Mouse (Mus musculus) lung, adult 2 months (tissue): ENCODE measurements at regions not wholly inside any gene's neighbourhood (a gene's known extent, or its start where the extent isn't known, plus 50 kb on each side); places are given as distances from the start of the nearest gene placed in this dataset.

Experiments used
- DNase-seq: peaks from one replicate; pipeline ENCODE4 v3.0.0; 2022
- H3K4me1 ChIP-seq: fragments of 200-500 bp; 2 replicates; pipeline ENCODE4 v1.6.1; 2011; ENCODE audit warnings: low read length; ENCODE audit not compliant: control insufficient read depth, insufficient read depth
- H3K4me3 ChIP-seq: fragments of 200-500 bp; replicated peaks from 2 replicates; pipeline ENCODE3; 2011; ENCODE audit warnings: low read depth, mild to moderate bottlenecking, control low read depth, low read length; ENCODE audit errors: extremely low read depth
- CTCF ChIP-seq: fragments of 200-500 bp; IDR thresholded peaks from 2 replicates; pipeline ENCODE4 v1.5.1; 2011; ENCODE audit warnings: mild to moderate bottlenecking, low read length, control low read depth; ENCODE audit not compliant: insufficient read depth
- POLR2A ChIP-seq: fragments of 200-500 bp; IDR thresholded peaks from 2 replicates; pipeline ENCODE4 v1.6.1; 2011; ENCODE audit warnings: low read depth, mild to moderate bottlenecking, control low read depth, low read length, borderline replicate concordance; ENCODE audit errors: extremely low read depth
- WGBS: fragments of 180-500 bp; shearing (Covaris S2); methylation state at CpG from one replicate; pipeline ENCODE4 v1.1.7; 2018; 5-methylcytosine and 5-hydroxymethylcytosine counted together

DNA sequence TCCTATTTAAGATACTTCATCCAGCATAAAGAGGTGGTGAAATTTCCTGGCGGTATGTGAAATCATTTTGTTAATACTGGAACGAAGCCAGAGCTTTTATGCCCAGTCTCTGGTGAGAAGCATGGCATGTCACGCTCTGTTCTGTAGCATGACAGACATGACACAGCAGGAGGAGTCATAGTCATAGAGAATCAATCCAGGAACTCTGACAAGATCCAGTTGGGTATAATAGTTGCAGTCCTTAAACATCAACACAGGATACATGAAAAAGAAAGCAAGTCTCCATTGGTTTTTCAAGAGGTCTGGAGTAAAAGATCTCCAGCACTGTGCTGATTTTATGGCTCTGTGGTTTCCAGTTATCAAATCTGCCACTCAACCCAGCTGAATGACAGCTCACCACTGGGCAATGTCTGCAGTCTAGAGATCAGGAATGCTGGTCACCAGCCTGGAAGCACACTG, 320.1 kb upstream of the Adgrl4 start:
- 50% methylated on average over 3 of the region's 3 CpGs for WGBS
- H3K4me1 ChIP-seq, result no peaks in the 10 kb centered on the region
- TF ChIP-seq POLR2A, result no peak
- TF ChIP-seq CTCF, result no peak
- no peak for DNase-seq
- H3K4me3 ChIP-seq, result no peak overlapping the region

- 73% methylated on average over 5 of the region's 5 CpGs for whole genome bisulfite sequencing
Measured at GRCm38 (mm10) chr3:151124131-151124530, 313.6 kb upstream of the Adgrl4 start.

GRCm38 (mm10) chr3:151146889-151147288, 290.8 kb upstream of the Adgrl4 start:
- no peaks in the 10 kb centered on the region for H3K4me1 ChIP-seq
- no peak for DNase-seq
- no peak for TF ChIP-seq CTCF
- no peak for TF ChIP-seq POLR2A
- no peak overlapping the region for H3K4me3 ChIP-seq
- 80% methylated on average over 2 of the region's 2 CpGs for WGBS

More at GRCm38 (mm10) chr3:151124131-151124530, 313.6 kb upstream of the Adgrl4 start:
- TF ChIP-seq POLR2A, result no peak
- no peak for TF ChIP-seq CTCF
- no peak for DNase-seq
- H3K4me3 ChIP-seq, result no peak overlapping the region
- no peaks in the 10 kb centered on the region for H3K4me1 ChIP-seq

DNA sequence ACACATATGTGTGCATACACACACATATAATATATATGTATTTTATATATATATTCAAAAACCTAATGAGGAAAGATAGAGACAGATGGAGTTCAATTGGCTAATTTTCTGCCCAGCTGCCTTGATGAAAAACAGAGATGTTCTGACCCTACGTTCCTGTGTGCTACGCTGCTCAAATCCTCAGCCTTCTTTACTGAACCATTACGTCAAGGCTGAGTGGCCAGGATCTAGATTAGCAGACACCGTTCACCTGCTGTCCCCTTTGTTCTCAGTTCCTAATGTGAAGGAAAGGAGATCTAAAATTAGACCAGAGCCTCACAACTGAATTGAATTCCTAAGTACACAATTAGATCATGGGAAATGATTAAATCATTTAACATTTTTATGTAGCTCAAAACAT, 284.3 kb upstream of the Adgrl4 start:
- H3K4me1 ChIP-seq, result no peaks in the 10 kb centered on the region
- H3K4me3 ChIP-seq, result no peak overlapping the region
- no peak for DNase-seq
- TF ChIP-seq CTCF (no peak), POLR2A (no peak)
- WGBS, result 35% methylated on average over 4 of the region's 4 CpGs

GRCm38 (mm10) chr3:151160516-151160915, 277.2 kb upstream of the Adgrl4 start:
- Histone ChIP-seq H3K4me1 (no peaks in the 10 kb centered on the region), H3K4me3 (no peak overlapping the region)
- 79% methylated on average over 1 of the region's 1 CpGs for WGBS
- TF ChIP-seq POLR2A (no peak), CTCF (no peak)
- DNase-seq, result no peak

- DNase-seq, result no peak
- TF ChIP-seq POLR2A, result no peak
- TF ChIP-seq CTCF, result no peak
- 58% methylated on average over 2 of the region's 2 CpGs for WGBS
- H3K4me3 ChIP-seq, result no peak overlapping the region
- H3K4me1 ChIP-seq, result no peaks in the 10 kb centered on the region
Measured at GRCm38 (mm10) chr3:151182132-151182531, 255.6 kb upstream of the Adgrl4 start.

GRCm38 (mm10) chr3:151192092-151192491, 245.6 kb upstream of the Adgrl4 start:
- Histone ChIP-seq H3K4me3 (no peak overlapping the region), H3K4me1 (no peaks in the 10 kb centered on the region)
- TF ChIP-seq POLR2A (no peak), CTCF (no peak)
- no peak for DNase-seq
- WGBS, result 66% methylated on average over 2 of the region's 2 CpGs

- H3K4me3 ChIP-seq, result no peak overlapping the region
- DNase-seq, result no peak
- WGBS, result 84% methylated on average over 4 of the region's 4 CpGs
- TF ChIP-seq POLR2A (no peak), CTCF (no peak)
- no peaks in the 10 kb centered on the region for H3K4me1 ChIP-seq
Measured at GRCm38 (mm10) chr3:151210978-151211377, 226.7 kb upstream of the Adgrl4 start.

DNA sequence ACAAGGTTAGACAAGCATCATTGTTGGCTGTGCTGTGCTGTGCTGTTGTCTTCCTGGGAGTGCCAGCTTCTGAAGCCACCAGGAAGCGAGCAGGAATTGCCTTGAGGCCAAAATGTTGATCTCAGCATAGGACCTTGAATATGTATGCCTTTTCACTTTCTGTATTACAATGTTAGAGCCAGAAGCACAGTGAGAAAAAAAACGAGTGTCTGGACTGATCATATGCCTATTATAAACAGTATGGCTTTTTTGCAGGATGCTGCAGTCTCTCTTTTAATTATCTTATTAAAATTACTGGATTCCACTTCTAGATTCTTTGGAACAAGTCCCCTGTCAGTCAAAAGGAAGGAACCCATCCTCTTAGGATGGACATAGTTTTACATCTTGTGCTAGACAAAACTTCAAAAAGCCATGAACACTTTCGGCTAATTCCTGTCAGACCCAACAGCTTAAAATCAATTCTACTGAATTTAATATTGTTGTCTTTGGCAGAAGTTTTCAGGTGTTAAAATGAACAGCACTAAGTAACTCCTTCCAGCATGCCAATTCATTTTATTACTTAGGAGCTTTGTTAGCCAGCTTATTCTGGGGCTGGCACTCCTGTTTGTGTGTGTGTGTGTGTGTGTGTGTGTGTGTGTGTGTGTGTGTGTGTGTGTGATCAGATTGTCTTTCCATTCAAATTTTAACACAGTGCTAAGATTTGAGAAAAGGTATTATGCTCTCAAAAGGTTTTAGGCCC, 220.8 kb upstream of the Adgrl4 start:
- Histone ChIP-seq H3K4me3 (no peak overlapping the region), H3K4me1 (no peaks in the 10 kb centered on the region)
- WGBS, result 64% methylated on average over 3 of the region's 3 CpGs
- DNase-seq, result no peak
- TF ChIP-seq POLR2A (no peak), CTCF (no peak)

DNA sequence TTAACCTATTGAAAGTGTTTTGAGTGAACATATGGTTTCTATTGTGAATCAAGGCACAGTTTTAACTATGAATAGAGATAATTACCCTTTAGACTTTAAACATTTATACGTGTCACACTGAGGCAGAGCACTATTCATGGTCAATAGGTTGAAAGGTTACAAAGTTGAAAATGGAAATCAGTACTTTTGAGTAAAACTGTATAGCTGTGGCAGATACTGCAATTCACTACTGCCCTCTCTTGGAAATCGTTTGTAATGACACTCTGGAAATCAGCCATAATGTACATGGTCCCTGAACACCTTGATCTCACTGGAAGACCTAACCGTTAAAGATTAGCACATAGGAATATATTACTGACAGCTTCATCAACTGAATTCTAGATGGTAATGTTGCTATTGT, 215.3 kb upstream of the Adgrl4 start:
- DNase-seq, result no peak
- TF ChIP-seq POLR2A (no peak), CTCF (peak; percentile 31; the same call in 1 of the 2 replicates)
- WGBS, result 17% methylated on average over 3 of the region's 3 CpGs
- Histone ChIP-seq H3K4me1 (no peaks in the 10 kb centered on the region), H3K4me3 (no peak overlapping the region)
